Mouse (Mus musculus): ENCODE data around the gene Tent4b.

Gene Tent4b

DNA sequence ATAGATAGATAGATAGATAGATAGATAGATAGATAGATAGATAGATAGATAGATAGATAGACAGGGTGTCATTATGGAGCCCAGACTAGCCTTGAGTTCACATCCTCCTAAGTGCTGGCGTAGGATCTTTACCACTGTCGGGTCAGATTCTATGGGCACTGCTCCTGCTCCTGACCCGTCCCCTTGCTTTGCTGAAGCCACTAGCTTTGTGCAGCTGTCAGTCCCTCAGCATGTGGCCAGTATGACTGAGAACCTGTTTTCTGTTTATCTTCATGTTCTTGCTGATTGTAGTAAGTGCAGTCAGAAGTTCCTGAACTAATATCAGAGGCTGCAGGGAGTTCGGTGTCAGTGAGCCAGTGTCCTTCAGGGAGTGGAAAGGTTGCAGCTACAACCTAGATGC is 108.7 kb downstream of the Tent4b start:
- no peak for DNase-seq

Measured in liver (tissue).